Mouse (Mus musculus) embryonic facial prominence, embryonic 10.5 days (tissue): ENCODE data around the gene Rab8b. TPM values are rescaled to one million over a fixed set of nuclear protein-coding genes. Genes with fewer than 3 reads are reported as not detected.
"Not testable (repeated sequence)": the region's sequence is repeated elsewhere in the genome, so short reads cannot be mapped to it uniquely, and the experiment has no call there.

Experiments
- DNase-seq: peaks from one replicate; pipeline ENCODE4 v3.0.0-alpha.2; 2017; ENCODE audit warnings: low spot score
- H3K27ac ChIP-seq: fragments of 300-500 bp; sonication (generic); replicated peaks from 2 replicates; pipeline ENCODE4 v1.5.1; 2016; ENCODE audit warnings: mild to moderate bottlenecking
- H3K27me3 ChIP-seq: fragments of 300-500 bp; sonication (generic); replicated peaks from 2 replicates; pipeline ENCODE4 v1.6.1; 2016; ENCODE audit warnings: low read depth, mild to moderate bottlenecking; ENCODE audit not compliant: poor library complexity, severe bottlenecking
- H3K36me3 ChIP-seq: fragments of 300-500 bp; sonication (generic); replicated peaks from 2 replicates; pipeline ENCODE4 v1.6.1; 2016; ENCODE audit warnings: mild to moderate bottlenecking, moderate library complexity
- H3K4me1 ChIP-seq: fragments of 300-500 bp; sonication (generic); 2 replicates; pipeline ENCODE4 v1.6.1; 2016
- H3K4me3 ChIP-seq: fragments of 300-500 bp; sonication (generic); 2 replicates; pipeline ENCODE4 v1.5.1; 2016; ENCODE audit warnings: mild to moderate bottlenecking, moderate library complexity
- H3K9me3 ChIP-seq: fragments of 300-500 bp; sonication (generic); 2 replicates; pipeline ENCODE4 v1.6.1; 2016; ENCODE audit warnings: mild to moderate bottlenecking
- WGBS: fragments of 180-500 bp; shearing (Covaris S2); methylation state at CpG from one replicate; pipeline ENCODE4 v1.1.7; 2016; 5-methylcytosine and 5-hydroxymethylcytosine counted together
- polyA plus RNA-seq: library from polyadenylated mRNA; unstranded; fragments of >200 nt; fragmentation: Nextera tagmentation; extraction: Ambion mirVana; gene quantifications from 2 replicates; pipeline ENCODE4 v1.2.1, GENCODE M21; 2016

The Rab8b gene
- polyA plus RNA-seq, 1 experiment from 2014 or later: 21.4 TPM

DNA sequence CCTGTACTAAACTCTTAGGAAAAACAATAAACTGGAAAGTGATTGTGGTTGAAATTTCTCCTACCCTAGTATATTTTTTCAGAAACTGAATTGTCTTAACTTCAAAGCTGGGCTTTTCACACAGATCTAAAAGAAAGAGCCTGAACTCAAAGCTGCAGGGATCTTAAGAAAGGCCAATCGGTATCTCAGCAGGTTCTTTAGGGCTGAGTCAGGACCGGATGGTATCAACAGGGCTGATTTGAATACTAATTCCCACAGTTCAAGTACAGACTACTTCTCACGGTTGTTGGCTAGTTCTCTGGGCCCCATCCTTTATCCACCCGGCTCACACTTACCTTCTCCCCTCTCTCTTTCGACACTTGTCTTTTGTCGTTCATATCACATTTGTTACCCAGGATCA, 66.9 kb downstream of the Rab8b start:
- Histone ChIP-seq H3K4me1 (no peaks in the 10 kb centered on the region; the same call in 1 of the 2 replicates), H3K27me3 (no peaks in the 10 kb centered on the region), H3K36me3 (peaks cover 24% of the 10 kb centered on the region), H3K4me3 (no peak overlapping the region), H3K9me3 (no peaks in the 10 kb centered on the region), H3K27ac (no peak overlapping the region)
- no peak for DNase-seq
- WGBS: 57% methylated on average over 6 of the region's 6 CpGs

DNA sequence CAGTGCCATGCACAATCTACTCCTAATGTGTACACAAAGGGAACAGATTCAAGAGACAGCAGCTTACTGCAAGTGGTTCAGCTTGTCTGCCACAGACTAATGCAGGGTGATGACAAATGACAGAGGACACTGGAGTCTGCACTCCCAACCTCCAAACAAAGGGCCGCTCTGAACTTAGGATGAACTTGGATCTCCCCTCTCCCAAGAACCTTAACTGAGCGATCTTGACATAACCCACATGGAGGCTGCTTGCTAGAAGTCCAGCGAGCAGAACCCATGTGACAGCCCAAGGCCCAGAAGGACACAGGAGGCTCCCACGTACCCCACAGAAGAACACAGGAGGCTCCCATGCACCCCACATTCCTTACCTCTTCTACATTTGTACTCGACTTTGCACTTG, 68.5 kb downstream of the Rab8b start:
- DNase-seq: no peak
- peaks cover 40% of the 10 kb centered on the region for H3K36me3 ChIP-seq

GRCm38 (mm10) chr9:66846822-66847221, 72.7 kb downstream of the Rab8b start:
- no peak overlapping the region for H3K4me3 ChIP-seq
- no peak overlapping the region for H3K27ac ChIP-seq
- peaks cover 32% of the 10 kb centered on the region for H3K36me3 ChIP-seq
- no peak for DNase-seq
- no peaks in the 10 kb centered on the region for H3K4me1 ChIP-seq
- WGBS: 93% methylated on average over 5 of the region's 5 CpGs
- no peaks in the 10 kb centered on the region for H3K27me3 ChIP-seq
- no peaks in the 10 kb centered on the region for H3K9me3 ChIP-seq

More for the DNA sequence above, 68.5 kb downstream of the Rab8b start:
- 83% methylated on average over 5 of the region's 5 CpGs for WGBS
- Histone ChIP-seq H3K4me1 (no peaks in the 10 kb centered on the region; the same call in 1 of the 2 replicates), H3K27me3 (no peaks in the 10 kb centered on the region), H3K4me3 (no peak overlapping the region), H3K9me3 (no peaks in the 10 kb centered on the region), H3K27ac (no peak overlapping the region)

GRCm38 (mm10) chr9:66835097-66835480, 84.4 kb downstream of the Rab8b start:
- Histone ChIP-seq H3K27ac (peak overlapping the region; percentile 72), H3K27me3 (peaks cover 36% of the 10 kb centered on the region), H3K36me3 (no peaks in the 10 kb centered on the region), H3K9me3 (no peaks in the 10 kb centered on the region), H3K4me3 (peak overlapping the region; percentile 76), H3K4me1 (peaks cover 19% of the 10 kb centered on the region)
- no peak for DNase-seq
- WGBS: under 1% methylated on average over 24 of the region's 24 CpGs

DNA sequence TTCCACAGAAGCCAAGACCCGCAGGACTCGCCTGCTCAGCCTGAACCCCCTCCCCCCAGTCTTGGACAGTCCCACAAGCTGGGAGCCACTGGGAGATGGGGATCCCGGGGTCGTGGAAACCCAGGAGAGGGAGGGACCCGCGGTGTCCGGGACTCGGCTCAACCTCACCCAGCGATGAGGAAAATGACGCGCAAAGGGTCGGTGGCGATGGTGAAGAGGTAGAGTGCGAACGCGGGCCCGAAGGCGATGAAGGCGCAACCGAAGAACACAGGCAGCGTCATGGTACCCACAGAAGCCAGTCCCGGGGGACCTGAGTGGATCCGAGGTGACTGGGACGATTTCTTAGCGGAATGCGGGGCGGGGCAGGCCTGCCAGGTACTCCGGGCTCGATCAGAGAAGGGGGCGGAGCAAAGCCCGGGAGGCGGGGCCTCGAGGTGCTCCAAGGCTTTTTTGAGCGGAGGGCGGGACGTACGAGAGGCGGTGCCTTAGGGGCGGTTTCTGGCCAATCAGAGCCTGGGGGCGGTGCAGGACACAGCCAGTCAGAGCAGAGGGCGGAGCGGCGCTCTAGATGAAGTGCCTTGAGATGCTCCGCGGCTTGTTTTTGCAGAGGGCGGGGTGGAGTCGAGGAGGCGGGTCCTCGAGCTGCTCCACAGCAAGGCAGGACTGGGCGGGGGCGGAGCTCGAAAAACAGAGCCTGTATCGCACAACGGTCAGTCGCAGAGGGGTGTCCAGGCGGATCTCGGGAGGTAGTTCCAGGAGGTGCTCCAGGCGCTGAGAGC, 85.0 kb downstream of the Rab8b start, which contains the start of gene Aph1c:
Gene Aph1c (minus strand): TSS at position 409 of the 779 bp plus-strand sequence.
- under 1% methylated on average over 58 of the region's 58 CpGs for WGBS
- no peaks in the 10 kb centered on the region for H3K36me3 ChIP-seq
- no peaks in the 10 kb centered on the region for H3K9me3 ChIP-seq
- peak; percentile 99 for DNase-seq
- peak within 1 kb of the TSS; percentile 72 for H3K27ac ChIP-seq
- peaks cover 36% of the 10 kb centered on the region for H3K27me3 ChIP-seq
- peak within 1 kb of the TSS; percentile 76 for H3K4me3 ChIP-seq
- peaks cover 19% of the 10 kb centered on the region for H3K4me1 ChIP-seq

DNA sequence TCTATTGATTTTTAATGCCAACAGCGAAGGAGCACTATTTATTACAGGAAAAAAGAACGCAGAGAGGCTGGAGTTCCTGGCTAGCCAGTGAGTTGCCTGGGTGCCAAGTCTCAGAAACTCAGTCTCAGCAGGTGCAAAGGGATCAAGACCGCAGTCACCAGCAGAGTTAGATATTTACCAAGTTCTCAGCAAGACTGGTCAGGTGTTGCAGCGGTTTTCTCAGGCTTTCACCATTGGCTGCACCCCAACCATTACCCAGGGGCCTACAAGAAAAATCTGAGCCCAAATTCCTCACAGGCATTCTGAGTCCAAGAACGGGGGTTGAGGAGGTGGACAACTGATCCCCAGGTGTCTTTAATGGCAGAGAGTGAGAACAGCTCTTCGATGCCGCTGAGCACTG, 85.6 kb downstream of the Rab8b start:
- WGBS: 15% methylated on average over 7 of the region's 7 CpGs
- no peaks in the 10 kb centered on the region for H3K36me3 ChIP-seq
- peaks cover 19% of the 10 kb centered on the region for H3K4me1 ChIP-seq
- peak; percentile 16 for DNase-seq
- peak overlapping the region; percentile 76 for H3K4me3 ChIP-seq
- H3K9me3 ChIP-seq: no peaks in the 10 kb centered on the region
- peaks cover 36% of the 10 kb centered on the region for H3K27me3 ChIP-seq
- no peak overlapping the region for H3K27ac ChIP-seq

GRCm38 (mm10) chr9:66832366-66832908, 87.0 kb downstream of the Rab8b start:
- Histone ChIP-seq H3K36me3 (no peaks in the 10 kb centered on the region), H3K4me3 (no peak overlapping the region), H3K27me3 (peaks cover 36% of the 10 kb centered on the region), H3K27ac (no peak overlapping the region), H3K9me3 (no peaks in the 10 kb centered on the region), H3K4me1 (peaks cover 19% of the 10 kb centered on the region)
- DNase-seq: no peak
- 61% methylated on average over 4 of the region's 4 CpGs for WGBS

GRCm38 (mm10) chr9:66825990-66826389, 93.5 kb downstream of the Rab8b start:
- DNase-seq: no peak
- WGBS: 52% methylated on average over 1 of the region's 1 CpGs

GRCm38 (mm10) chr9:66822255-66822654, 97.2 kb downstream of the Rab8b start:
- H3K27me3 ChIP-seq, H3K4me3 ChIP-seq, DNase-seq, H3K4me1 ChIP-seq, H3K9me3 ChIP-seq, H3K36me3 ChIP-seq, H3K27ac ChIP-seq: not testable (repeated sequence)
- 82% methylated on average over 2 of the region's 5 CpGs for WGBS

More at GRCm38 (mm10) chr9:66825990-66826389, 93.5 kb downstream of the Rab8b start:
- H3K4me3 ChIP-seq: no peak overlapping the region
- H3K27me3 ChIP-seq: no peaks in the 10 kb centered on the region
- H3K9me3 ChIP-seq: no peaks in the 10 kb centered on the region
- H3K36me3 ChIP-seq: no peaks in the 10 kb centered on the region
- no peaks in the 10 kb centered on the region for H3K4me1 ChIP-seq
- no peak overlapping the region for H3K27ac ChIP-seq

GRCm38 (mm10) chr9:66820996-66821395, 98.5 kb downstream of the Rab8b start:
- no peak overlapping the region for H3K27ac ChIP-seq
- DNase-seq: no peak
- 78% methylated on average over 5 of the region's 5 CpGs for WGBS
- H3K36me3 ChIP-seq: no peaks in the 10 kb centered on the region
- 0 out of 2 replicates have a peak, but pooled peaks cover 1% of the 10 kb centered on the region for H3K4me1 ChIP-seq
- H3K27me3 ChIP-seq: no peaks in the 10 kb centered on the region
- H3K9me3 ChIP-seq: no peaks in the 10 kb centered on the region
- H3K4me3 ChIP-seq: no peak overlapping the region

- H3K4me3 ChIP-seq: no peak overlapping the region
- H3K4me1 ChIP-seq: peaks cover 24% of the 10 kb centered on the region
- WGBS: 9% methylated on average over 2 of the region's 2 CpGs
- H3K9me3 ChIP-seq: no peaks in the 10 kb centered on the region
- no peak for DNase-seq
- no peaks in the 10 kb centered on the region for H3K36me3 ChIP-seq
- H3K27me3 ChIP-seq: peaks cover 4% of the 10 kb centered on the region; the same call in 1 of the 2 replicates
- H3K27ac ChIP-seq: no peak overlapping the region
Measured at GRCm38 (mm10) chr9:66813392-66813791, 106.1 kb downstream of the Rab8b start.

DNA sequence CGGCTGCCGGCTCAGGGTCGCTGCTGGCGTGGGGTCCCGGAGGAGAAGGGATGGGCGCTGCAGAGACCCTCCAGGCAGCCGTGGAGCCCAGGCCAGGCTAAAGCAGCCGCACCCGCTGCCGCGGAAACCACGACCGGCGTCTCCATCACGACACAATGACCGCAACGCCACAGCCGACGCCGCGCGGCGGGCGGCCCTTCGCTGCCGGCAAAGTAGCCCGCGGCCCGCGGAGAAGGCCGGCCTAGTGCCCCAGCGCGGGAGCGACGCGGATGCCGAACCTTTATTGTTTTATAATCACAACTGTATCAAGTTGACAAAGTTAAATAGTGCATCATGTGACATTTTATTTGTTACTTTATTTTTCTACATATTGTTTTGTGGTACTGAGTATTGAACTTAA, 113.5 kb downstream of the Rab8b start:
- not testable (repeated sequence) for H3K36me3 ChIP-seq, H3K9me3 ChIP-seq
- peaks cover 66% of the 10 kb centered on the region for H3K27me3 ChIP-seq
- WGBS: 1% methylated on average over 36 of the region's 37 CpGs
- peak overlapping the region; percentile 63; the same call in 1 of the 2 replicates for H3K27ac ChIP-seq
- peak; percentile 54 for DNase-seq
- H3K4me3 ChIP-seq: peak overlapping the region; percentile 51
- H3K4me1 ChIP-seq: peaks cover 11% of the 10 kb centered on the region

- no peak for DNase-seq
- H3K27me3 ChIP-seq: peaks cover 52% of the 10 kb centered on the region
- no peaks in the 10 kb centered on the region for H3K9me3 ChIP-seq
- 50% methylated on average over 12 of the region's 12 CpGs for WGBS
- peaks cover 11% of the 10 kb centered on the region for H3K4me1 ChIP-seq
- no peak overlapping the region for H3K4me3 ChIP-seq
- H3K27ac ChIP-seq: no peak overlapping the region
- H3K36me3 ChIP-seq: no peaks in the 10 kb centered on the region
Measured at GRCm38 (mm10) chr9:66801947-66802346, 117.5 kb downstream of the Rab8b start.
